Mouse (Mus musculus) cerebellum, adult (tissue): ENCODE measurements around the gene Rnh1.

Experiments used
- ATAC-seq: cut with Nextera tagmentation; 2 replicates; pipeline ENCODE4 v1.9.2; 2017; ENCODE audit warnings: mild to moderate bottlenecking, moderate library complexity, mixed read lengths; ENCODE audit not compliant: insufficient number of reproducible peaks, low FRiP score, low TSS enrichment

Rnh1 gene

GRCm38 (mm10) chr7:141206182-141206937, 33.7 kb upstream of the Rnh1 start:
- ATAC-seq = no peak

DNA sequence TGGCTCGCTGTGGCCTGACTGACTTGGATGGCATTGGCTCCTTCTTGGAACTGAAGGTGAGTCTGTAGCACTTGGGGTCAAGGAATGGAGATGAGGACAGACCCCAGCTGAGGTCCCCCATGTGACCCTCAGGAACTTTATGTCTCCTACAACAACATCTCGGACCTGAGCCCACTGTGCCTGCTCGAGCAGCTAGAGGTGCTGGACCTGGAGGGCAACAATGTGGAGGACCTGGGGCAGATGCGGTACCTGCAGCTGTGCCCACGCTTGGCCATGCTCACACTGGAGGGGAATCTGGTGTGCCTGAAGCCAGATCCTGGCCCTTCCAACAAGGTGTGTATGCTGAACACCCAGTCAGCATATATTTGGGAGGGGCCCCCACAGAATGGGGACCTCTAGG, 32.8 kb upstream of the Rnh1 start:
- no peak for ATAC-seq

DNA sequence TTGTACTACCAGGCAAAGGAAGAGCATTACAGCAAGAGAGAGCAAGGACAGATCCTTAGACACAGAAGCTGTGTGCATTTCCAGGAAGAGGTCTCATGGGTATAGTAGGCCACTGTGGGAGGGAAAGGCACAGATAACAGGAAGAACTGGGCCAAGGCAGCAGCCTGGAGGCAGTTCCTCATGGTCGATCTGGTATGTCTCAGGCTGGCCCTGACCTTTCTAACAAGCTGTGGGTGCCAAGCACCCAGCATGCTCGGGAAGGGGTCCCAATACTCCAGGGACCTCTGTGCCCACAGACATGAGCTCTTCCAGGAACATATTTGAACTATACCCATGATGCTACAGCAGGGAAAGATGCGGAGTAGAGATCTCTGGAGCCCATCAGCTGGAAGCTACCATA, 31.9 kb upstream of the Rnh1 start:
- no peak for ATAC-seq

GRCm38 (mm10) chr7:141198121-141198520, 25.5 kb upstream of the Rnh1 start:
- no peak for ATAC-seq

DNA sequence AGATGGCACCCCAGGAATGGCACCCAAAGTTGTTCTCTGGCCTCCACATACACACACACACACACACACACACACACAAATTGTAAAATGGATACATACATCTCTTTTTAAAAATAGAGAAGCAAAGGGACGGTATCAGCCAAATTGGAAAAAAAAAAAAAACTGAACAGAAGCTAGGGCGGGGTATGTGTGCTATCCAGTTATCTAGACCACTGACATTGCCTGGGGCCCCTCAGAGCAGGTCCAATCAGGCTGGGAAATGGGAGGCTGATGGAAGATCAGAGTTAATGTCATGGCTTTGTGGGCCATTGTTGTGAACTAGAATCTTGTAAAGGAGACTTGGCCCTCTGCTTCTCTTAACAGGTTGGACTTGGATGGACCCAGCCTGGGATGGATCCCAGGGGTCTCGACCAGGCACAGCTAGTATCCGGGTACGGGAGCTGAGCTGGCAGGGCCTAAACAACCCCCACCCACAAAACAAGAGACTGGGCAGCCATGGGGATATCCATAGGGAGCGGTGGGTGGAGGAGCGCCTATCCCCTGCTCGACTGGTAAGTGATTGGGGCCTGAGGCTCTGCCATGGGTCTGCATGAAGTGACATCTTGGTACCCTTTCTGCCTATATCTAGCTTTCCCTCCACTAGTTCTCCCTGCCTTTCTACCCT, 24.1 kb upstream of the Rnh1 start:
- ATAC-seq = no peak

GRCm38 (mm10) chr7:141195754-141196153, 23.1 kb upstream of the Rnh1 start:
- no peak for ATAC-seq

DNA sequence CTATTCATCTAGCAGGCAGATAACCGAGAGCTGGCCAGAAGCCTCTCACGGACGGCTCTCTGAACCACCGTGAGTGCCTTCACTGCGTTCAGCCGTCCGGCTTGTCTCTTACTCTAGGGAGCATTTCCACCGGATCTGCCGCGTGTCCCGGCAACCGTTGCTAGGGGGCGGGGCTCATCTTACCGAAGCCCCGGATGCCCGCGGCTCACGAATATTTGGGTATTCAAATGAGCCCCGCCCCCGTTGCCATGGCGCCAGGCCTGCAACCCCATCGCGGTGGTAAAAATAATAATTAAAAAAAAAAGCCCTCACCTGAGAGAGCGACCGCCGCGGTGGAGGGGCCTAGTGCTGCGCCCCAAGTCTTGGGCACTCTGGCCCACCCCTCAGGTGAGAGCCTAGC, 22.2 kb upstream of the Rnh1 start:
- ATAC-seq = no peak

- no peak for ATAC-seq
These were observed 21.8 kb upstream of the Rnh1 start for GRCm38 (mm10) chr7:141194409-141194808.

GRCm38 (mm10) chr7:141193948-141194347, 21.3 kb upstream of the Rnh1 start, which contains the start of the genes Hras and Lrrc56:
Hras (minus strand) TSS chr7:141194005.
Lrrc56 (plus strand) TSS chr7:141194157.
- ATAC-seq = peak; percentile 89

DNA sequence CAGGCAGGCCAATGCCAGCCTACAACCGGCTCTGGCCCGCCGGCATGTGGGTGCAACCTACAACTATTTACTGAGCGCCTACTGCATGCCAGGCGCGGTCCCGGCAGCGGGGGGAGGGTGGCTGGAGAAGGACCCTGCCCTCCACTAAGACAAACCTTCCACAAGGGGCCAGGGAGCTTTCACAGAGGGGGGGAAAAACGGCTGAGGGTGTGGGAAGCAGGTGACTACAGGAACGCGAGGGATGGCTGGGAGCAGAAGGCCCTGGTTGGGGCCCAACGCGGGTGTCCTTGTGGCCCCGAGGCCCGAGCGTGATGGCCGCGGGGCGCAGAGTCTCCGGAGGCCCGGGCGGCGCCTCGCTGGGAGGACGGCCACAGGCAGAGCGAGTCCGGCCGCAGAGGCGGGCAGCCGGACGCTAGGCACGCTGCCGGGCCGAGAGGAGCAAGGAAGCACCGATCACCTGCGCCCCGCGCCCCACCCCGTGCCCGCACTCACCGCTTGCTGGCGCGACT, 20.7 kb upstream of the Rnh1 start:
- peak; percentile 18; the same call in 1 of the 2 replicates for ATAC-seq

GRCm38 (mm10) chr7:141192776-141193347, 20.2 kb upstream of the Rnh1 start:
- no peak for ATAC-seq

DNA sequence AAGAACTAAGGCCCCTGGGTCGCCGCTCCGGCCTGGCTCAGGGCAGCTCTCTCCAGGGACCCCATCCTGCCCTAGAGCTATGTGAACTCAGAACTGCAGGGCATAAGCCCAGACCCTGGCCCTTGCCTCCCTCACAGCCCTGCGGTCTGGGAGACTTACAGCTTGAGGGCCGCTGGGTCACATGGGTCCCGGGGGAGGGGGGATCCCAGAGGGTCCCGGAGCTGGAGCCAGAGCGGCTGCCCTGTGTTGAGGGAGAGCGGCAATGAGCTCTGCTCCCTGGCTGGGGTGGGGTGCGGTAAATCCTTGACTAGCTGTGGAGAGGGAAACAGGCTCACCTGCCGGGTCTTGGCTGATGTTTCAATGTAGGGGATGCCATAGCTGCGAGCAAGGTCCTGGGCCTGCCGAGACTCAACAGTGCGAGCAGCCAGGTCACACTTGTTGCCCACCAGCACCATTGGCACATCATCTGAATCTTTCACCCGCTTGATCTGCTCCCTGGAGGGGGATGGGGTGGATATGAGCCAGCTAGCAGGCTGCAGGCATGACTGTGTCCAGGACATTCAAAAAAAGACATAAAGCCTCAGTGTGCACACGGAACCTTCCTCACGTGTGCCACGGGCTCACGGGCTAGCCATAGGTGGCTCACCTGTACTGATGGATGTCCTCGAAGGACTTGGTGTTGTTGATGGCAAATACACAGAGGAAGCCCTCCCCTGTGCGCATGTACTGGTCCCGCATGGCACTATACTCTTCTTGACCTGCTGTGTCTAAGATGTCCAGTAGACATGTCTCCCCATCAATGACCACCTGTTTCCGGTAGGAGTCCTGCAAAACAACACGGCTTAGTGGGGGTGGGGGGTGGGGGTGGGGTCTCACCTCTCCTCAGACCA, 19.4 kb upstream of the Rnh1 start:
- ATAC-seq = no peak

- no peak for ATAC-seq
These were observed 18.4 kb upstream of the Rnh1 start for GRCm38 (mm10) chr7:141191036-141191435.

- ATAC-seq = no peak
These were observed 17.6 kb upstream of the Rnh1 start for GRCm38 (mm10) chr7:141190220-141190619.

DNA sequence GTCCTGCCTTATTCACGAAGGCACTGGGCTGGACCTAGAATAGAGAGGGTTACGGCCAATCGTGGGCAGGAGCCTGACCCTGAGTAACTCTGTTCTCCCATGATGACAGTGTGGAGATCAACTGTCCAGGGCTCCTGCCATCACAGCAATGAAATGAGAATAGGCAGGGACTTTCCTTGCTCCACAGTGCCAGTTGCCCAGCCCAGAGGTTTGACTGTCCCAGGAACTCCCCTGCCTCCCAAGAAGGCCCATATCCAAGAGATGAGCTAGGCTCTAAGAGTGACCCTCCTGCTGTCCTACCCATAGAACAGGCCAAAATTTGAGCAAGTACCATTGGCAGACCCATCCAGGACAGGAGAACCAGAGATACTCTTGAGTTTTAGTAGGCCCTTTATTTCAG, 16.1 kb upstream of the Rnh1 start:
- ATAC-seq = no peak

- no peak for ATAC-seq
These were observed 15.5 kb upstream of the Rnh1 start for GRCm38 (mm10) chr7:141188194-141188593.

- ATAC-seq = no peak
These were observed 3.5 kb upstream of the Rnh1 start for GRCm38 (mm10) chr7:141176173-141176572.

- no peak for ATAC-seq
These were observed 2.4 kb upstream of the Rnh1 start for GRCm38 (mm10) chr7:141175068-141175467.

GRCm38 (mm10) chr7:141173323-141173850, 730 bp upstream of the Rnh1 start:
- ATAC-seq = no peak

DNA sequence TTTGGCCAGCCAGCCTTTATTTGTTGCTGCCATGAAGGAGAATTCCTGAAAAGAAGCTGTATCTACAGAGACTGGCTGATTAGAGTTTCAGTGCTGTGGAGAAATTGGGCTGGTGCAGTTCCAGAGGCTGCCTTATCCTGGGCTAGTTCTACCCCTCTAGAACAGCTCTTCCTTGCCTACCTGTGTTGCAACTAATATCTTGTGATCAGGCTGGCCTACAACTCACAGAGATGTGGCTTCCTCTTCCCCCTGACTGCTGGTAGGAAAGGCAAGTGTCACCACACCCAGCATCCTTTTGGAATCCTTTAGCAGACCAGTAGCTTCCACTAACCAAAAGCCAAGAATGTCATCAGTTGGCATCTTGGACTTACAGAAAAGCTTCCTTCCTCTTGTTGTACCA, 2.8 kb downstream of the Rnh1 start:
- ATAC-seq = no peak
